Mouse (Mus musculus) brain, embryonic 14.5 days (tissue): ENCODE data around the gene Gas7.

Source experiments
- CTCF ChIP-seq: fragments of 200-500 bp; IDR thresholded peaks from 2 replicates; pipeline ENCODE4 v1.5.1; 2012; ENCODE audit warnings: inconsistent platforms, mild to moderate bottlenecking, moderate library complexity, borderline replicate concordance; ENCODE audit not compliant: insufficient read depth, insufficient read length; ENCODE audit errors: extremely low read depth
- POLR2A ChIP-seq: fragments of 200-500 bp; IDR thresholded peaks from 2 replicates; pipeline ENCODE4 v1.6.1; 2012; ENCODE audit warnings: mild to moderate bottlenecking, inconsistent platforms, borderline replicate concordance; ENCODE audit not compliant: poor library complexity, insufficient read depth, insufficient read length, severe bottlenecking; ENCODE audit errors: extremely low read depth

- TF ChIP-seq CTCF (no peak), POLR2A (no peak)
Observed at GRCm38 (mm10) chr11:67666129-67666528, 210.9 kb downstream of the Gas7 start.
